Mouse (Mus musculus): Measurements from ENCODE around the gene Syt17. TPM values are rescaled to one million over a fixed set of nuclear protein-coding genes. Genes with fewer than 3 reads are reported as not detected.

Gene Syt17
- polyA plus RNA-seq, 1 experiment: 2.1 TPM

GRCm38 (mm10) chr7:118409421-118409820 is 38.6 kb downstream of the Syt17 start:
- H3K4me3 ChIP-seq (ENCODE audit: control insufficient read depth, low read depth, low read length): no peak overlapping the region
- H3K4me1 ChIP-seq (ENCODE audit: control insufficient read depth, insufficient read depth, low read length): no peaks in the 10 kb centered on the region
- no peaks in the 10 kb centered on the region for H3K27me3 ChIP-seq (ENCODE audit: control insufficient read depth, insufficient read depth, low read length)
- TF ChIP-seq CTCF (IDR thresholded peaks at IDR 0.05; ENCODE audit: control insufficient read depth, insufficient read depth, insufficient replicate concordance, low read depth, low read length) (no peak), POLR2A (IDR thresholded peaks at IDR 0.05; ENCODE audit: control insufficient read depth, low read depth, low read length) (no peak)
- no peaks in the 10 kb centered on the region for H3K36me3 ChIP-seq (ENCODE audit: control insufficient read depth, insufficient read depth, low read length)
- no peak overlapping the region for H3K27ac ChIP-seq (ENCODE audit: control insufficient read depth, insufficient read depth, low read depth, low read length)

- Histone ChIP-seq H3K36me3 (ENCODE audit: control insufficient read depth, insufficient read depth, low read length) (no peaks in the 10 kb centered on the region), H3K27ac (ENCODE audit: control insufficient read depth, insufficient read depth, low read depth, low read length) (no peak overlapping the region), H3K4me1 (ENCODE audit: control insufficient read depth, insufficient read depth, low read length) (no peaks in the 10 kb centered on the region), H3K4me3 (ENCODE audit: control insufficient read depth, low read depth, low read length) (no peak overlapping the region), H3K27me3 (ENCODE audit: control insufficient read depth, insufficient read depth, low read length) (no peaks in the 10 kb centered on the region)
- TF ChIP-seq POLR2A (IDR thresholded peaks at IDR 0.05; ENCODE audit: control insufficient read depth, low read depth, low read length): no peak
- TF ChIP-seq CTCF (IDR thresholded peaks at IDR 0.05; ENCODE audit: control insufficient read depth, insufficient read depth, insufficient replicate concordance, low read depth, low read length): no peak
These were observed 42.8 kb downstream of the Syt17 start for GRCm38 (mm10) chr7:118405251-118405650.

GRCm38 (mm10) chr7:118402576-118403022 is 45.4 kb downstream of the Syt17 start:
- H3K27me3 ChIP-seq (ENCODE audit: control insufficient read depth, insufficient read depth, low read length): no peaks in the 10 kb centered on the region
- no peak overlapping the region for H3K4me3 ChIP-seq (ENCODE audit: control insufficient read depth, low read depth, low read length)
- H3K4me1 ChIP-seq (ENCODE audit: control insufficient read depth, insufficient read depth, low read length): no peaks in the 10 kb centered on the region
- TF ChIP-seq POLR2A (IDR thresholded peaks at IDR 0.05; ENCODE audit: control insufficient read depth, low read depth, low read length): no peak
- no peak for TF ChIP-seq CTCF (IDR thresholded peaks at IDR 0.05; ENCODE audit: control insufficient read depth, insufficient read depth, insufficient replicate concordance, low read depth, low read length)
- no peak overlapping the region for H3K27ac ChIP-seq (ENCODE audit: control insufficient read depth, insufficient read depth, low read depth, low read length)
- H3K36me3 ChIP-seq (ENCODE audit: control insufficient read depth, insufficient read depth, low read length): no peaks in the 10 kb centered on the region

DNA sequence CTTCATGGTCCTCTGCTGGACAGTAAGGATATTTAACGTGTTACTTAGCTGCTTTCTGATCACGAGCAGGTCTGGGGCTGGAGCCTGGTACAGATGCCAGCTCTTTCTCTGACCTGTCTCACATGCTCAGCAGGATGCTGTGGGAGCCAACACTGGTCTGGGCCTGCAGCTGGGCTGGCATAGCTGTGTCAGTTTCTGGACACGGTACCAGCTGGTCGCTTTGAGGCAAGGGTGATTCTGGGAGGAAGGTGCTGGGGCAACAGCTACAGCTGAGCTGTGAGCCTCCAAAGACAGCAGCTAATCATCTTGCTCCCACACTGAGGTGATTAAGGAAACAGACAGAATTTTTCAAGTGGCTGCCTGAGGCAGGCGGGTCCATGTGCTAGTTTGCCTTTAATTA is 46.1 kb downstream of the Syt17 start:
- TF ChIP-seq POLR2A (IDR thresholded peaks at IDR 0.05; ENCODE audit: control insufficient read depth, low read depth, low read length): no peak
- TF ChIP-seq CTCF (IDR thresholded peaks at IDR 0.05; ENCODE audit: control insufficient read depth, insufficient read depth, insufficient replicate concordance, low read depth, low read length): no peak
- no peak overlapping the region for H3K4me3 ChIP-seq (ENCODE audit: control insufficient read depth, low read depth, low read length)
- H3K36me3 ChIP-seq (ENCODE audit: control insufficient read depth, insufficient read depth, low read length): no peaks in the 10 kb centered on the region
- H3K4me1 ChIP-seq (ENCODE audit: control insufficient read depth, insufficient read depth, low read length): no peaks in the 10 kb centered on the region
- no peak overlapping the region for H3K27ac ChIP-seq (ENCODE audit: control insufficient read depth, insufficient read depth, low read depth, low read length)
- no peaks in the 10 kb centered on the region for H3K27me3 ChIP-seq (ENCODE audit: control insufficient read depth, insufficient read depth, low read length)

- Histone ChIP-seq H3K27ac (ENCODE audit: control insufficient read depth, insufficient read depth, low read depth, low read length) (no peak overlapping the region), H3K4me3 (ENCODE audit: control insufficient read depth, low read depth, low read length) (no peak overlapping the region), H3K36me3 (ENCODE audit: control insufficient read depth, insufficient read depth, low read length) (no peaks in the 10 kb centered on the region), H3K27me3 (ENCODE audit: control insufficient read depth, insufficient read depth, low read length) (no peaks in the 10 kb centered on the region), H3K4me1 (ENCODE audit: control insufficient read depth, insufficient read depth, low read length) (no peaks in the 10 kb centered on the region)
- TF ChIP-seq CTCF (IDR thresholded peaks at IDR 0.05; ENCODE audit: control insufficient read depth, insufficient read depth, insufficient replicate concordance, low read depth, low read length): no peak
- TF ChIP-seq POLR2A (IDR thresholded peaks at IDR 0.05; ENCODE audit: control insufficient read depth, low read depth, low read length): no peak
These were observed 48.3 kb downstream of the Syt17 start for GRCm38 (mm10) chr7:118399764-118400163.

GRCm38 (mm10) chr7:118390705-118391104 is 57.3 kb downstream of the Syt17 start:
- H3K4me3 ChIP-seq (ENCODE audit: control insufficient read depth, low read depth, low read length): no peak overlapping the region
- no peak for TF ChIP-seq CTCF (IDR thresholded peaks at IDR 0.05; ENCODE audit: control insufficient read depth, insufficient read depth, insufficient replicate concordance, low read depth, low read length)
- TF ChIP-seq POLR2A (IDR thresholded peaks at IDR 0.05; ENCODE audit: control insufficient read depth, low read depth, low read length): no peak
- no peak overlapping the region for H3K27ac ChIP-seq (ENCODE audit: control insufficient read depth, insufficient read depth, low read depth, low read length)
- no peaks in the 10 kb centered on the region for H3K36me3 ChIP-seq (ENCODE audit: control insufficient read depth, insufficient read depth, low read length)
- no peaks in the 10 kb centered on the region for H3K27me3 ChIP-seq (ENCODE audit: control insufficient read depth, insufficient read depth, low read length)
- no peaks in the 10 kb centered on the region for H3K4me1 ChIP-seq (ENCODE audit: control insufficient read depth, insufficient read depth, low read length)

DNA sequence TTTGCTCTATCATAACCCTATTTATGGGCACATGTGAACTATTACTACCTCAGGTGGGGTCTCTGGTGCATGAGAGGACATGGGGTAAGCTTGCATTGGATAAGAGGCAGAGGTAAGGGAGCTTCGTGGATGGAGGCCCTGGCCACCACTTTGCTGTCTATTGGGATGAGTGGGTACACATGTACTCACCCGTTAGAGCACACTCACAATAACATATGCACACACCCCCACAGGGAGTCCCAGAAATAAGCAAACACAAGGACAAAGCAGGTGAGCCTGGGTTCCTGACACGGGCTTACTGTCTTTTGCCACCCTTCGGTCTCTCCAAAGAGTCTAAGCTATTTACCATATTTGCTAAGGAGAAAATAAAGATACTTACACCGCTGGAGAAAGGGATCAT is 67.0 kb downstream of the Syt17 start:
- no peak for TF ChIP-seq POLR2A (IDR thresholded peaks at IDR 0.05; ENCODE audit: control insufficient read depth, low read depth, low read length)
- no peak overlapping the region for H3K27ac ChIP-seq (ENCODE audit: control insufficient read depth, insufficient read depth, low read depth, low read length)
- H3K36me3 ChIP-seq (ENCODE audit: control insufficient read depth, insufficient read depth, low read length): no peaks in the 10 kb centered on the region
- no peaks in the 10 kb centered on the region for H3K4me1 ChIP-seq (ENCODE audit: control insufficient read depth, insufficient read depth, low read length)
- no peaks in the 10 kb centered on the region for H3K27me3 ChIP-seq (ENCODE audit: control insufficient read depth, insufficient read depth, low read length)
- H3K4me3 ChIP-seq (ENCODE audit: control insufficient read depth, low read depth, low read length): no peak overlapping the region

DNA sequence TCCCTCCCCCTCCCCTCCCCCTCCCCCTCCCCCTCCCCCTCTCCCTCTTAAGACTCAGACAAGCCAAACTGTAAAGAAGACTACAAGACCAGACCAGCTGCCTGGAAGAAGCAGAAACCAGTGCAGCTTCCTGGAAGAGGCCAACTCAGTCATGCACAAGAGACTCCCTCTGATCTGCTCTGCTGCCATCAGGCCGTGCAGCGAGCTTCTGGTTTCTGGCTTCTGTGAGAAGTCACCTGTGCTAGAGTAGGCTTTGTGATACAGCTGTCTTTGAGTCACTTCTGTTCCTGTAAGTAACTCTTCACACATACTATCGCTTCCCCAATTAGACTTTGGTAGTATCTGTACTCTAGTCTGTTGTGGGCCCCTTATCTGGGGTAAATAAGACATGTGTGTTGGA is 68.0 kb downstream of the Syt17 start:
- TF ChIP-seq CTCF (IDR thresholded peaks at IDR 0.05; ENCODE audit: control insufficient read depth, insufficient read depth, insufficient replicate concordance, low read depth, low read length) (no peak), POLR2A (IDR thresholded peaks at IDR 0.05; ENCODE audit: control insufficient read depth, low read depth, low read length) (no peak)
- Histone ChIP-seq H3K27me3 (ENCODE audit: control insufficient read depth, insufficient read depth, low read length) (no peaks in the 10 kb centered on the region), H3K4me1 (ENCODE audit: control insufficient read depth, insufficient read depth, low read length) (no peaks in the 10 kb centered on the region), H3K27ac (ENCODE audit: control insufficient read depth, insufficient read depth, low read depth, low read length) (no peak overlapping the region), H3K4me3 (ENCODE audit: control insufficient read depth, low read depth, low read length) (no peak overlapping the region), H3K36me3 (ENCODE audit: control insufficient read depth, insufficient read depth, low read length) (no peaks in the 10 kb centered on the region)

Data from testis, adult 2 months (tissue).